Mouse (Mus musculus): ENCODE results near the gene Leng8.

Leng8 gene

DNA sequence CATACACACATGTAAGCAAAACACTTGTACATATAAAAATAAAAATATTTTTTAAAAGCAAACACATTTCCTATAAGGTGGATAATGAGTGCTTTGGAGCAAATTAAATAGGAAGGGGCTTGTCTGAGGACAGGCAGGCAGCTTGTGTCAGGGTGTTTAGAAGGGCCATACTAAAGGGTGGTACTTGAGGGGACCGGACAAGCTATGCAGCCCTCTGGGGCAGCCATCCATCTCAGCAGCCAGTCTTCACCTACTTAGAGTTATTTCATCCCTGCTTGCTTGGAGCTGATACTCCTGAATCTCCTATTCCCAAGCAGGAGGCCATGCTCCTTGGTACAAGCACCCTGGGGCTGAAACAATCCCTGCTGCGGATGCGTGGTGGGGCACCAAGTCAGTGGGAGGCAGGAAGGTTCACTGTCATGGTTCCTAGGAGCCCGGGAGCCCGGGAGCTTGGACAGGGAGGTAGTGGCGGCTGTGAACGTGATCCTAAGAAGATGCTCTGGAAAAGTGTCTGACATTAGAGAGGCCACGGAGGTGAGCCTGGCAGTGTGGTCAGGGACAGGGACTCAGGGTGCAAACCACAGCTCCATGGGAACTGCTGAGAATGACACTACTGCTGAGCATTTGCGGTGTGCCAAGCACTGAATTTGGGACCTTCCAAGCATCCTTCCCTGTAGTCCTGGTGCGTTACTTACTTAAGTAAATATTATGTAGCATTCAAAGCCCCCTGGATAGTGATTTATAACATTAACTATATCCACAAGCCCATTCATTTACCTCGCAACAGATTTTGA, 9.7 kb upstream of the Leng8 start:
- DNase-seq (ENCODE audit: low read depth) = no peak

GRCm38 (mm10) chr7:4127894-4128293, 8.9 kb upstream of the Leng8 start:
- DNase-seq (ENCODE audit: low read depth) = no peak

DNA sequence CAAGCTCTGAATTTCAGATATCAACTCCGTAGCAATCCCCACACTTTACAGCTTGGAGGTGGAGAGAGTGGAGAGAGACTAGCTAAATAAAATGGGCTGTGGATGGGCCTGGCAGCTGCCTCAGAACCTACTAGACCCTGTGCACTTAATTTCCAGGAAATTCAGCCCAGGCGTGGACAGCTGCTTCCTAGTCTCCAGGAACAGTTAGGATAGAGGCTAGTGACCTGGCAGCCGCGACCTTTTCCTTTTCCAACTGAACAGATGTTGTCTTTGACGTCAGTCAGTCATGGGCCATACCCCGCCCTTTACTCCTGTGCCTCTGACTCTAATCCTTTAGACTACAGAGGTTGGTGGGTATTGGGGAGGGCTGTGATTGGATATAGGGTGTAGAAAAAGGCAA, 8.0 kb upstream of the Leng8 start:
- DNase-seq (ENCODE audit: low read depth) = no peak

DNA sequence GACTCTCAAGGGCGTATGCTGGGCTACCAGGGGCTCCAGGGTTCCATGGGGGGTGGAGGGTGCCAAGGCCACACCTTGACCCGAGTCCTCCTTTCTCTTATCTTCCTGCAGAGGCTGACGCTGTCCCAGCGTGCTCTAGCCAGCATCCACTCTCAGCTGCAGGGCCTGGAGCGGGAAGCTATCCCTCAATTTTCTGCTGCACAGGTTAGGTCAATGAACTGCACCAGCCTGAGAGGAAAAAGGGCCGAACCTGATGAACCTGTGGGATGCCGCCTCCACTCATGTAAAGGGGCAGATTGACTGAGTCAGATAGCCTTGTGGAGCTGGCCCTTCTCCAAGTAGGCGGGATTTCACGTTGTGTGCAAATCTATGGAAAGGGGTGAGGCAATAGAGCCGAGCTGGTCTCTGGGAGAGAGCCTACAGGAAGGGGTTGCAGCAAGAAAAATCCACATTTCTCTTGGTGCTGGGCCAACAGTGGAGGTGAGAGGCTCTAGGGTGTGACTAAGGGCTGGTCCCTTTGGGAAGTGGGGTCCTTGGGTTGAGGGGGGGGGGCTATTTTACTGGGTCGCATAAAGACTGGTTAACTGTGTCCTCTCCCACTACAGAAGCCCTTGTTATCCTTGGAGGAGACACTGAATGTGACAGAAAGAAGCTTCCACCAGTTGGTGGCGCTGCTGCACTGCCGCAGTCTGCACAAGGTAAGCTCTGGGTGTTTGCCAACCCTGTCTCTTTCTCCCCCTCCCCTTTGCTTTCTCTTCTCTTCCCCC, 6.0 kb upstream of the Leng8 start:
- peak; percentile 92 for DNase-seq (ENCODE audit: low read depth)

DNA sequence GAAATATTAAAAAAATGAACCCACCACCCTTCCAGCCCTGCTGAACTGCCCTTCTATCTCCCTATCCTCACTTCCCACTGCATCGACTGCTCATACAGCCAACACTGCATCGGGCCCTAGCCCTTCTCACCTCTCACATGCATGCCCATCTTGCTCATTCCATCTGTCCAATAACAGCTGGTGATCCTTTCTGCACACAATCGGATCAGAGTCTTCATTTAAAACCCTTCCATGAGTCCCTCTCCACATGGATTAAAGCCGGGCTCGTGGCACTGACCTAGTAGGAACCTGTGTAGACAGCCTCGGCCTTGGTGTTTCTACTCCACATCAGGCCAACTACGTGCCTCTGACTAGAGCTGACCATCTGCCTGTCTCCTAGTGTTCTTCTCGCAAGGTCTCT, 4.9 kb upstream of the Leng8 start:
- DNase-seq (ENCODE audit: low read depth) = no peak

- no peak for DNase-seq (ENCODE audit: low read depth)
Measured at GRCm38 (mm10) chr7:4132581-4132980, 4.3 kb upstream of the Leng8 start.

GRCm38 (mm10) chr7:4132998-4133397, 3.8 kb upstream of the Leng8 start:
- DNase-seq (ENCODE audit: low read depth) = no peak

- DNase-seq (ENCODE audit: low read depth) = no peak
Measured at GRCm38 (mm10) chr7:4134911-4135310, 1.9 kb upstream of the Leng8 start.

- DNase-seq (ENCODE audit: low read depth) = no peak
Measured at GRCm38 (mm10) chr7:4136404-4136770, 452 bp upstream of the Leng8 start.

- no peak for DNase-seq (ENCODE audit: low read depth)
Measured at GRCm38 (mm10) chr7:4137746-4138145, 907 bp downstream of the Leng8 start.

GRCm38 (mm10) chr7:4138181-4138580, 1.3 kb downstream of the Leng8 start:
- DNase-seq (ENCODE audit: low read depth) = no peak

DNA sequence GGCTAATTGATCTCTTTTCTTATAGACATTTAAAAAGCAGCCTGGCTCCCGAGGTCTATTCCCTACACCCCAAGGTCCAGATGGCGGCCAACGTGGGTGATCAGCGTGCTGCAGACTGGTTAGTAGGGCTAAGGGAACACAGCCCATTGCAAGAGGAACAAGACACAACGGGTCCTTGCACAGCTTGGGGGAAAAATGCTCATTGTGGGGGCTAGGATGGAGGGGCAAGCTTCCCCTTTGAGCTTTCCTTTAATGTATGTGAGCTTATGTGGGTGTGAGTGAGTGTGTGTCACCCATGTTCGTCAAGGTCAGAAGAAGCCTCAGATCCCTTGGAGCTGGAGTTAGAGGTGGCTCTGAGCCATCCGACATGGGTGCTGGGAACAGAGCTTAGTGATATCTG, 1.8 kb downstream of the Leng8 start:
- DNase-seq (ENCODE audit: low read depth) = no peak

- no peak for DNase-seq (ENCODE audit: low read depth)
Measured at GRCm38 (mm10) chr7:4139391-4139790, 2.6 kb downstream of the Leng8 start.

- no peak for DNase-seq (ENCODE audit: low read depth)
Measured at GRCm38 (mm10) chr7:4141648-4142325, 4.9 kb downstream of the Leng8 start.

- DNase-seq (ENCODE audit: low read depth) = peak; percentile 8
Measured at GRCm38 (mm10) chr7:4142796-4143445, 6.1 kb downstream of the Leng8 start.

- DNase-seq (ENCODE audit: low read depth) = no peak
Measured at GRCm38 (mm10) chr7:4143506-4143905, 6.7 kb downstream of the Leng8 start.

DNA sequence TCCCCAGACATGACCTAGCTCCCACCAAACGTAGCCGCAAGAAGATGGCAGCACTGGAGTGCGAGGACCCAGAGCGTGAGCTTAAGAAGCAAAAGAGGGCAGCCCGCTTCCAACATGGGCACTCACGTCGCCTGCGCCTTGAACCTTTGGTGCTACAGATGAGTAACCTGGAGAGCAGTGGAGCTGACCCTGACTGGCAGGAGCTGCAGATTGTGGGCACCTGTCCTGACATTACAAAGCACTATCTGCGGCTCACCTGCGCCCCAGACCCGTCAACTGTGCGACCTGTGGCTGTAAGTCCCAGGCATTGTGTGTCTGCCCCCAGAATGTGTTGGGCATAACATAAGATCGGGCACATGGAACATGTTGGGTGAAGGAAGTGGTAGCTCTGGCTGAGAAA, 7.2 kb downstream of the Leng8 start:
- DNase-seq (ENCODE audit: low read depth) = no peak

GRCm38 (mm10) chr7:4144766-4145551, 8.1 kb downstream of the Leng8 start:
- DNase-seq (ENCODE audit: low read depth) = no peak

GRCm38 (mm10) chr7:4145552-4146190, 8.8 kb downstream of the Leng8 start:
- DNase-seq (ENCODE audit: low read depth) = peak; percentile 80

GRCm38 (mm10) chr7:4146241-4147180, 9.7 kb downstream of the Leng8 start:
- no peak for DNase-seq (ENCODE audit: low read depth)

Measured in induced T-regulatory cell, adult 2 months (primary cell).